Mouse (Mus musculus): ENCODE results near the gene Strada.
"Not testable (repeated sequence)": the region's sequence is repeated elsewhere in the genome, so short reads cannot be mapped to it uniquely, and the experiment has no call there.

Gene Strada

GRCm38 (mm10) chr11:106157154-106157553, 44.8 kb downstream of the Strada start:
- DNase-seq (ENCODE audit: inconsistent ontology term) = no peak

- no peak for DNase-seq (ENCODE audit: inconsistent ontology term)
These were observed 45.7 kb downstream of the Strada start for GRCm38 (mm10) chr11:106156257-106156656.

DNA sequence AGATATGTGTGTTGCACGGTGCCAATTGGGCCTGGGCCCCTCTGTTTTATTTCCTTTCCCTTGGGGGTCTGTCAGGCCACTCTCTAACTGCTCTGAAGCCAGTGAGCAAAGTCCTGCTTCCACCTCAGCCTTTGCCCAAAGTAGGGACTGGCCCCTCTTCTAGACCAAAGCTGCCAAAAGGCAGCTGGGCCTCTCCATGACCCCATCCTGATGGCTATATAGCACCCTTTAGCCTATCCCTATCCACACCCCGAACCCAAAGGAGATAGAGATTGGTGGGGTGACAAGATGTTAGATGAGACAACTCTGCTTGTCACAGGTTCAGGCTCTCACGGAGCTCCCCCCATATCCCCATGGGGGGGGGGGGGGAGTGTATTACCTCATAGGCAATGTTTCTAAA, 46.2 kb downstream of the Strada start:
- DNase-seq (ENCODE audit: inconsistent ontology term) = no peak

- no peak for DNase-seq (ENCODE audit: inconsistent ontology term)
These were observed 47.2 kb downstream of the Strada start for GRCm38 (mm10) chr11:106154770-106155169.

DNA sequence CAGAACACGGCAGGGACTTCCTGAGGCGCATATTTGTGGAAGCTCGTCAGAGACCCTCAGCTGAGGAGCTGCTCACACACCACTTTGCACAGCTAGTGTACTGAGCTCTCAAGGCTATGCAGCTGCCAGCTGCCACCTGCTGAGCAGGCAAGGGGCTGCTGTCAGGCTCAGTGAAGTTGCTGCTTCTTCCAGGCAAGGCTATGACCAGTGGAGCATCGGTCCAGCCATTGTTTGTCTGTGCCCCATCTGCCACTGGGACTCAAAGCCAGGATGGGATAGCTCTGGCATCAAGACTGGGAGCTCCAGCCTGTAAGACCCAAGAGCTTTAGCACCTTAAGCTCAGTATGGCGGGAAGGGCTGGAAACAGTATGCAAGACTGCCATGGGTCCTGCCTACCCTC, 47.9 kb downstream of the Strada start:
- no peak for DNase-seq (ENCODE audit: inconsistent ontology term)

DNA sequence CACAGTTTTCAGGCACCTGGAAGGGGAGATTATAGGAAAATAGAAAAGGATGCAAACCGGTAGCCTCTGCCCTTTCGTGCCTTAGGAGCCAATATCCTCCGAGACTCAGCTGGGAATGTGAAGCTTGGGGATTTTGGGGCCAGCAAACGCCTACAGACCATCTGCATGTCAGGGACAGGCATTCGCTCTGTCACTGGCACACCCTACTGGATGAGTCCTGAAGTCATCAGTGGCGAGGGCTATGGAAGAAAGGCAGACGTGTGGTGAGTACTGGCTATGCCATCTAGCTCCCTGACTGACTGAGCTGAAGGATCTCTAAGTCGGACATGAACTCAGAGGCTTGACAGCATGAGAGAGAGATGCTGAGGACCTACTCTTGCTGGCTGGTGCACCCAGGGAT, 49.8 kb downstream of the Strada start:
- DNase-seq (ENCODE audit: inconsistent ontology term) = no peak

GRCm38 (mm10) chr11:106151219-106151618, 50.7 kb downstream of the Strada start:
- DNase-seq (ENCODE audit: inconsistent ontology term) = no peak

GRCm38 (mm10) chr11:106134580-106135528, 67.1 kb downstream of the Strada start:
- DNase-seq (ENCODE audit: inconsistent ontology term) = peak; percentile 78

GRCm38 (mm10) chr11:106132516-106132915, 69.5 kb downstream of the Strada start:
- no peak for DNase-seq (ENCODE audit: inconsistent ontology term)

DNA sequence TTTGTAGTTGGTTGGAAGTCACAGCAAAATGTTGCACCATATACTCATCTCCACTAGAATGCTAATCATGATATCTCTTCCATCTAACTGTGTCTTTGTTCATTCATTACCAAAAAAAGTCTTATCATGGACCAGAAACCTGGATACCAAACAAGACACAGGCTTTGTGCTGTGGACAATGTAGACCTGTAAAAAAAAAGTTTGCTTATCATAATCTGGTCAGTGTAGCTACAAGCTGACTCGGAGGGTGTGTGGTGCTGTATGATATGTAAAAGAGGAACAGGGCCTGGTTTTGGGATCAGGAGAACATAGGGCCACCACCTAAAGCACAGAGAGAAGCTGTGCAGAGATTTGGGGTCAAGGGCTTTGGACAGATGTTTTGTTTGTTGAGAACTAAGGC, 72.5 kb downstream of the Strada start:
- no peak for DNase-seq (ENCODE audit: inconsistent ontology term)

- not testable (repeated sequence) for DNase-seq (ENCODE audit: inconsistent ontology term)
These were observed 75.1 kb downstream of the Strada start for GRCm38 (mm10) chr11:106126727-106127373.

DNA sequence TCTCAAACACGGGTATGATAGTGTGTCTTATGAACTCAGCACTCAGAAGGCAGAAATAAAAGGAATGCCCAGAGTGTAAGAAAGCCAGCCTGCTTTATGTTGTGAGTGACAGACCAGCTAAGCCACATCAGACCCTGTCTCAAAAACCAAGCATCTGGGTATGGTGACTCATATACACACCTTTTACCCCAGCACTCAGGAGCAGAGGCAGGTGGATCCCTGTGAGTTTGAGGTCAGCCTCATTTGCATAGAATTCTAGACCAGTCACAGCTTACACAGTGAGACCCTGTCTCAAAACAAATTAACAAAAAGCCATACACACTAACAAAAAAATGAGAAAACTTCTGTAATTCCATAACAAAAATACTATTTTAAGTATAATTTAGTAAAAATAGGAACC, 76.1 kb downstream of the Strada start:
- DNase-seq (ENCODE audit: inconsistent ontology term) = no peak

GRCm38 (mm10) chr11:106124784-106125183, 77.2 kb downstream of the Strada start:
- no peak for DNase-seq (ENCODE audit: inconsistent ontology term)

- DNase-seq (ENCODE audit: inconsistent ontology term) = no peak
These were observed 79.2 kb downstream of the Strada start for GRCm38 (mm10) chr11:106122736-106123135.

DNA sequence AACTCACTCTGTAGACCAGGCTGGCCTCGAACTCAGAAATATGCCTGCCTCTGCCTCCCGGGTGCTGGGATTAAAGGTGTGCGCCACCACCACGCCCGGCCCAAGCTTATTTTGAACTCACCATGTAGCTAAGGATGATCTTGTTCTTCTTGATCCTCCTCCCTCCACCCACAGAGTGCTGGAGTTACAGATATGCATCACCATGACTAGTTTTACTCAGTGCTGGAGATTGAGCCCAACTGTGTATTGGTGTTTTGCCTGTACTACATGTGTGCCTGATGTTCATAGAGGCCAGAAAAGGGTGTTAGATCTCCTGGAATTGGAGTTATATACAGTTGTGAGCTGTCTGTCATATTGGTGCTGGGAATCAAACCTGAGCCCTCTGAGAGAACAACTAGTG, 79.7 kb downstream of the Strada start:
- no peak for DNase-seq (ENCODE audit: inconsistent ontology term)

Data from Muller cell, postnatal 12 days (primary cell).